Mouse (Mus musculus) T-helper 17 cell (primary cell): Measurements from ENCODE around the gene Sbf2.
"Not testable (repeated sequence)": the region's sequence is repeated elsewhere in the genome, so short reads cannot be mapped to it uniquely, and the experiment has no call there.

Experiments used
- in situ Hi-C, 2 experiments: fragments of 300-600 bp; cut with MboI, MseI; formaldehyde crosslinking; loops; 1 replicate in 1 of 2; 2 replicates in 1 of 2; pipeline ENCODE4 v1.15.1; 2025; ENCODE audit warnings: high pct_unique_total_duplicates in 2 of 2

Sbf2 gene

DNA sequence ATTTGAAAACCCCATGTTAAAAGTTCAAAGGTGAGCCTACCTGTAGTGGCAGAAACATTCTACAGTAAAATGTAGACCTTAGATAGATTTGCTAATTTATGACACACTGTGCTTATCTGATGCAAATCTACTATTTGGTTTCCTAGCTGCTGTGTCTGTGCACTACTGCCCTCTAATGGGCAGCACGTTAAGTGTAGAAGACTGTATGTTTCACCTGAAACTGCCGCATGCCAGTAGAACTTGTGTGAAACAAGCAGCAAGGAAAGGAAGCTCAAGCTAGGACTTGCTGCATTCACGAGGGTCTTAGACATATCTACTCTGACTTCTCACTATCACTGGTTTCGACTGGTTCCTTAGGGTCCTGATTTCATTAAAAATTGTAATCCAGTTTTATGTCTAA lies 182.4 kb downstream of the Sbf2 start:
- in situ Hi-C loops: loop anchor here (5.0 to 10.0 kb wide), 2 partner anchors 145 to 268 kb away; no protein-coding TSS in a partner anchor

DNA sequence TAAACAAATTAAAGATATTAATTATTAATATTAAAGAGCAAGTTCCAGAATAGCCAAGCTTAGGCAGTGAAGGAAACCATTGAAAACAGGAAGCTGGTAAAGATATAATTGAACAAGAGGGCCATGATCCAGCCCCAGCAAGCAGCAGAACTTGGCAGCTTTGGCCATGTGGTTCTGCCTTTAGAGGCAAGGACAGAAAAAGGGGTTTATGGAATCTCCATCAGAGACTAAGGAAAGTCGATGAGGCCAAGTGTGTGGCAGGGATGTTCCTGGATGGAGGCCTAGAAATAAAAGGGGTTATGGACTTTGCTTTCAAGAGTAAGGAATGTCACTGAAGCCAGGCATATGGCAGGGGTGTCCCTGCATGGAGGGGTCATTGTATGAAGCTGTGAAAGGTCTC lies 198.4 kb downstream of the Sbf2 start:
- in situ Hi-C loops: no loop called here

DNA sequence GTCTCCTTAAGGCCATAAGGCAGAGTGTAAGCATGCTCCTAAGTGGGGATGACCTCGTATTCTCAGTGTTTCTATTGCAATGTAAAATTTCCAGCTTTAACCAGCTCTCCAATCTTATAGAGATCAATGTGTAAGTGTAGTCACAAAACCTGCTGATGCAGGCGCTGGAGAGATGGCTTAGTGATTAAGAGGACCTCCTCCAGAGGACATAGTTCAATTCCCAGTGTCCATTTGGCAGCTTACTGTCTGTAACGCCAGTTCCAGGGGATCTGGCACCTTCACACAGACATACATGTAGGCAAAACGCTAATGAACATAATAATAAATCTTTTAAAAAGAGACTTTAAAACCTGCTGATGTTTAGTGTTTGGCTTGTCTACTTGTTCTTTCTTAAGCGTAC lies 200.4 kb downstream of the Sbf2 start:
- in situ Hi-C loops: no loop called here

DNA sequence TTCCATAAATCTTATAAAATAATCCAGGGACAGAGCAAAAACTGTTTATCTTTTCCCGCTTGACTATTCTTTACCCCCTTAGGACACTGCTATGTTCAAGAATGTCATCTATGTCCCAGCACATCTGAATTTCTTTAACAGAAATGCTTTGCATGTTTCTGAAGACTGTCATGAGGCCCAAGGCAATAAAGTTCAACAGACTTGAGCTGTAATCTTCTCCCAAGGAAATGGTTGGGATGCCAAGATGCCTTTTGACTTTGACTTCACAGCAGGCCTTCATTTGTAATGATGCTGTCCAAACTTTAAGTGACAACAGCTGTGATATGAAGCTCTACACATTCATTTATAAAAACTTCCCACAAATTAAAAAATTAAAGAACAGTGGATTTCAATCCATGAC lies 212.6 kb downstream of the Sbf2 start:
- in situ Hi-C loops: no loop called here

DNA sequence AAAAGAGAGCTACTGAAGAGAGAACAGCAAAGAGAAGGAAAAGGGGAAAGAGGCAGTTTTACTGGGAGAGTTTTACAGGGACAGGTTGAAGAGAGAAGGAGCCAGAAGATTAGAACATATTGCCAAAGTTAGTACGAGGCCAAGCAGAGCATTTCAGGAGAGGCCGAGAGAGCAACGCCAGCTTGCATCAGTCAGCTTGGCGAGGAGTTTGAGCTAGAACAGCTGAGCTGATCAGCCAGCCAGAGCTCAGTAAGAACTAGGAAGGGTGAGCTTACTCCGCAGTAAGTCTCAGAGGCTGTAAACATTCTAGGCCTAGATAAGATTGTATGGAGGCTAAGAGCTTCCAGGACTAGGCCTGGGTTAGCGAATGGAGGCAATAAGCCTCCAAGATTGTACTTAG lies 222.1 kb downstream of the Sbf2 start:
- in situ Hi-C loops: no loop called here

DNA sequence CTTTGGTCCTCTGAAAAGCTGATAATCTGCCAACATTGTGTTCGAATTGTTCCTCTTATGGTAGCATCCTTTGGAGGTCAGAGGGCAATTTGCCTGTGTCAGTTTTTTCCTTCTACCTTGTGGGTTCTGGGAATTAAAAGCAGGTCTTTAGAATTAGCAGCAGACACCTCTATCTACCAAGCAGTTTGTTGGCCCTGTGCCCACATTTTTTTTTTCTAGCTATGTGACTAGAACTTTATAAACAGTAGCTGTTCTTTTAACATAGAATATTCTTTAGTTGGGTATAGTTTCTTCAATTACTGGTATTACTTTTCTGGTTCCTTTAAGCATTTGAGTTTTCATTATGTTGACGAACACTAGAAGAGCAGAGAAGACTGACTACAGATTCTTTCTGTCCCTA lies 223.1 kb downstream of the Sbf2 start:
- in situ Hi-C loops: no loop called here

DNA sequence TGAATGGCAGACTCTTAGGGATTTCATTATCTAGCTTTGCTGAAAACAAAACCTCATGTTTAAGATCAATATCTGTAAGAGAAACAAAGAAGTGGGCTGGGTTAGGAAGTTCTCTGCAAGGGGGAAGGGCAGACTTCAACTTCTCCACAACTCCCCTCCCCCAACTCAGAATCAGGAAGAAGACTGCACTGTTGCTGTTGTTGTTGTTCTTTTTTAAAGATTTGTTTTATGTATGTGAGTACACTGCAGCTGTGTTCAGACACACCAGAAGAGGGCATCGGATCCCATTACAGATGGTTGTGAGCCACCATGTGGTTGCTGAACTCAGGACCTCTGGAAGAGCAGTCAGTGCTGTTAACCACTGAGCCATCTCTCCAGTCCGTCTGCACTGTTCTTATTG lies 225.8 kb downstream of the Sbf2 start:
- in situ Hi-C loops: not testable (repeated sequence)

DNA sequence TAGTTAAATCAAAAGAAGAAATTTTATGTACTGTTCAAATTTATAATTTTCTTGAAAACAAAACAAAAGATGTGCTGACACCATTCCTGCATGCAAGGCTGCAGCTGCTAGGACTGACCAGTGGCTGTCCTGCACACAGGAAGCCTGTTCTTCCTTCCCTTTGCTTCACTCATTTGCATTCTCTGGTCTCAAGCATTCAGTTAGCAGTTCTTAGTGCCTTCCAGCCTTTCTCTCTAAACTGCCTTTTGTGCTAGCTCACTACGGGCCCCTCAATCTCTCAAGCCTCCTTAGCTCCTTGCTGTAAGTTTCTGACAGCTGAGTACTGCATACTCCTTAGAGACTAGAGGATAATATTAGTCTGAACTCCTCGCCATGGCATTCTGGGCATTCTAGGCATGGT lies 227.2 kb downstream of the Sbf2 start:
- in situ Hi-C loops: no loop called here

DNA sequence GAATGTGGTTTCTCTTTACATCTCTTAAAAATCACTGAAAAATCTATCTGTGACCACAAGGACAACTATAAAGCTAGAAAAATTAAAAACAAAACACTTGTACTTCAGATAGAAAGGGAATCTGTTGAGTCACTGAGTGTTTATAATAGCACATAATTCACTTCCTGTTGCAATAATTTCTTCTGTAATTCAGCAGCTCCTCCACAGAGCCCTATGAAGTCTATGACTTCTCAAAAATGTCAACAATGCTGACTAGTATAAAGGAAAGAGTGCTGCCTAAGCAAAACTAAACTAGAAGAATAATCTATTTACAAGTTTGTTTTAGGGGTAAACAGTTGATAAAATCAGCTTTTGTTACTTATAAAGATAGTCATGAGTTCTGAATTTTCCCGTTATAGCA lies 229.2 kb downstream of the Sbf2 start:
- in situ Hi-C loops: no loop called here

DNA sequence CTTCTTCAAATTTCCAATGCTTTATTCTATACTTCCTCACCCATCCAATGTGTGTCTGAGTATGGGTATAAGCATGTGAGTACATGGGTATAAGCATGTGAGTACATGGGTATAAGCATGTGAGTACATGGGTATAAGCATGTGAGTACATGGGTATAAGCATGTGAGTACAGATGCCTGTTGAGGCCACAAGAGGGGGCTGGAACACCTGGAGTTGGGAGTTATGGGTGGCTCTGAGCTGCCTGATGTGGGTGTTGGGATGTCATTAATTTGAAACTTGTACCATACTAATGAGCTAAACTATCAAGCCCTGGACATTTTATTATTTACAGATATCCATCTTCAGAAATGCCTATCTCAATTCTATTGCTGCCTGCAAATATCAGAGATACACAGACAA lies 230.4 kb downstream of the Sbf2 start:
- in situ Hi-C loops: no loop called here

DNA sequence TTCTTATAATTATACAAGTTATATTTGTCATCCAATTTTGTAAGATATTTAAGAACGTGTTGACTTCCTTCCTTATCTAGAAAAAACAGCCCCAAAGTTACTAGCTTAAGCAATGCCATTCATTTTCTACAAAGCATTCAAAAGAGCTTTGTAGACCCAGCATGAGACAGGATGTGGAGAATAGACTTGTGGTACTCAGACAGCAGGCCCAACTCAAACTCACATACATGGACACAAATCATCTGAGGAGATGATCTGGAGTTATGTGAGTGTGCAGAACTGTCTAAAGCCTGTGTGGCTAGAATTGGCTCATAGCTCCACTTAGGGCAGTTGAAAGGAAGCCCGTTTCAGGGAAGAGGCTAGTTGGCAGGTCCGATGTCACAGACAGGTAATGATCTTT lies 233.1 kb downstream of the Sbf2 start:
- in situ Hi-C loops: no loop called here

DNA sequence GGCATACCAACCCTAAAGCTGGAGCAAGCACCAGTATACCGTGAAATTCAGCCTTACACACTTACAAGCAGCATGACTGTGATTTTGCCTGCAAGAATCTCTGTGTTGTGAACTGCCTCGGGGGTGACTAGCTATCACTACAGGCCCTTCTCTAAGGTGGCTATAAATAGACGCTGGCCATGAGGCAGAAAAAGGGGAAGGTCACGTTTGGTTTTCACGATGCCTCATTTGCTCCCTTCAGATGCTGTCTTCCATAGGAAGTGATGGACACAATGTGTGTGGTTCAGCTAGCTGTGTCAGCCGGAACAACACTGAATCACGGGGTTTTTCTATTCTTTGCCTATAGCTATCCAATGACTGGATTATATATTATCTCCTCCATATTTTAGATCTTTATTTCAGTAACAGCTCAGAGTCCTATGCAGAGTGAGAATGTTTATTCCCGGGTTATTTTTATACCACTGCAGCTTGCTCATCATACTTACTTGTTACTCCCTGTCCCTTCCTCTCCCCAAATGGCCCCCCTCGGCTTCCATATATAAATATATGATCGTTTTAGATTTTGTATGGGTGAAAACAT lies 235.3 kb downstream of the Sbf2 start:
- in situ Hi-C loops: no loop called here

DNA sequence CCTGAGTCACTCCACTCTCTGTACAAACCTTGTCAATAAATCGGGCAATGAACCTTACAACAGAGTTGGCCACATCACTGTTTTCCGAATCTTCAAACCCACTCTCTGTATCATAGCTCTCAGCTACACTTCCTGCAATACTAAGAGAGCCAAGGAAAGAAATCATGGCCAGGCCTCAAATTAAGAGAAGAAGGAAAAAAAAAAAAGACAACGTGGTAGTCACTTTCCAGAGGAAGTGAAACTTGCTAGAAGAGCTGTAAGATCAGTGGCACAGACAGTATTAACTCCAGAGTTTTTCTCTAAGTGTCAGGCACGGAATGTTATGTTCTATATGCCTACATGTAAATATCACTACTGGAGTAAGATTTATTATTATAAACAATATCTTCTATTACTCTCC lies 242.2 kb downstream of the Sbf2 start:
- in situ Hi-C loops: loop anchor here in 1 of 2 experiments (25.0 kb wide), 1 partner anchor 1990 kb away; no protein-coding TSS in a partner anchor

DNA sequence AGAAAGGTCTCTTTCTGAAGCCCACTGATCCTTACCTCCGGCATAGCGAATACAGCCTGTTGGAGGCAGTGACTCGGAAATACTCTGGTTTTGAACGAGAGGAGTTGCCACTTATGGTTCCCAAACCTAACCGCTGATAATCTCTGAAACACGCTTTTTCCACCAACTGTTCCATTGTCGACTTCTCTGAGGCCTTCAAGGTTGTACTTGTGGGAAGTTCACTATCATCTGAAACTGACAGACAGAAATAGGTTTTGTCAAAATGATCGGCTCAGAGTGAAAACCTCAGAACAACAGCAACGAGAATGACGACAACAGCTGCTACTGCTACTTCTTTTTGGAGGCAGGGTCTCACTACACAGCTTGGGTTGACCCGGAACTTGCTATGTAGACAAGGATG lies 252.7 kb downstream of the Sbf2 start:
- in situ Hi-C loops: loop anchor here in 1 of 2 experiments (25.0 kb wide), 1 partner anchor 2000 kb away; no protein-coding TSS in a partner anchor

DNA sequence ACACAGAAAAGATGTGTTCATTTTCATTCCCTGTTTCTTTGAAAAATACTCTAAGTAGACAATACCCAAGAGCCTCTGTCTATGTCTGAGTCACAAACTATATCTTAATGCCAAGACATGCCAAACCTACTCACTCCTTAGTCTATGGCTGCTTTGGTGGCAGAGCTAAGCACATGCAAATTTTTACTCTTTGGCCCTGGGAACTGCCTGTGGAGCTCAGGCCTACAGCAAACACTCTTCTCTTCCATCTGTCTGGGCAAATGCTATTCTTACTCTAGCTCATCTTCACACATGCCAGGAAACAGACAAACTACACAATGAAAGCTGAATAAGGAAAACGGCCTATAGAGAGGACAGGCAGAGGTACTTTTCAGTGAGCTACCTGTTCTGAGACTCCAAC lies 253.2 kb downstream of the Sbf2 start:
- in situ Hi-C loops: loop anchor here in 1 of 2 experiments (25.0 kb wide), 1 partner anchor 2001 kb away; no protein-coding TSS in a partner anchor

DNA sequence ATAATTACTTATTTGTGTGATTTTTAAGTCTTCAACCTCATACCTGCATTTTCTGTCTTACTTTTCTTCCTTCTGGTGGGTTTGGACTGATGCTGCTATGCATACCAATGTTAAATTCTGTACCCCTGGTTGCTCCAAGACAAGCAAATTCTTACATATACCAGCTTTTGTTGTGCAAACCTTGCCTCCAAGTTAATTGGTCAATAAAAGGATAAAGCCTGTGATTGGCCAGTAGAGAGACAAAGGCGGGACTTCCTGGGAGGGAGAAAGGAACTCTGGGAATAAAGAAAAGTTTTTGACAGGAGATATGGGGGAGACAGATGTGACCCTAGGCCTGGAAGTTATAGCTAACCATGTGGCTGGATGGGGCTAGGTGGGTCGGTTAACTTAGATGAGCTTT lies 255.3 kb downstream of the Sbf2 start:
- in situ Hi-C loops: loop anchor here in 1 of 2 experiments (10.0 to 25.0 kb wide), 2 partner anchors 1185 to 2003 kb away; no protein-coding TSS in a partner anchor

DNA sequence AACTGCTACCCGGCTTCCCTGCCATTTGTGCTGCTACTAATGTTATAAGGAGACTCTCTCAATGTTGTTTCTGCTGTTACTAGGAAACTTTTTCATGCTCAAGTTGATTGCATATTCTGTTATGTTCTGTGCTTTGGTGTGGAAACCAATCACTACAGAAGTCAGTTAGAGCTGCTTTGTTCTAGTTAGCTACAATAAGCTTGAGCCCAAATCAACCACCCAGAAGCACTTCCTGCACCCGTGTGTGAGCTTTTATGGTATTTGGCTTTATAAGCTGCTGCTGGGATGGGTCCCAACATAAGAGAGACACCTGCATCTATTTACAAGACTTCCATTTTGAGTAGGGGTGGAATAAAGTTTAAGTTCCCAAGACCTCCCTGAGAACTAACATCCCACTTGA lies 260.8 kb downstream of the Sbf2 start:
- in situ Hi-C loops: loop anchor here in 1 of 2 experiments (10.0 to 25.0 kb wide), 2 partner anchors 1191 to 2008 kb away; no protein-coding TSS in a partner anchor

DNA sequence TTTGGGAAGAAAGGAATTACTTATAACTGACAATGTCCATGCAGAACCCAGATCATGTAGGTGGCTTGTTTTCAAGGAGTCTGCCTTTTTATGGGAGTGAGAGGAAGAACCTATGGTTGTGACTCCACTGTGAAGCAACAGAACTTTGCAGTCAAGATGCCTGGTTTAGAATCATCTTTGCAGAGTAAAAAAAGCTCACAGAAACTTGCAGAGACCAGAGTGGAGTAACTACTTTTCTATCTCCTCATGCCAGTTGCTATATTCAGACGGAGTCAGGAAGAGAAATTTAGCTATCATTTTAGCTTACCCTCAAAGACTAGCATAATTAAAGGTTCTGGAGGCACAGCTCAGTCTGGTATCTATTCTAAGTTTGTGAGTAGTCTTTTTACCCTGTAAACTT lies 267.5 kb downstream of the Sbf2 start:
- in situ Hi-C loops: no loop called here

DNA sequence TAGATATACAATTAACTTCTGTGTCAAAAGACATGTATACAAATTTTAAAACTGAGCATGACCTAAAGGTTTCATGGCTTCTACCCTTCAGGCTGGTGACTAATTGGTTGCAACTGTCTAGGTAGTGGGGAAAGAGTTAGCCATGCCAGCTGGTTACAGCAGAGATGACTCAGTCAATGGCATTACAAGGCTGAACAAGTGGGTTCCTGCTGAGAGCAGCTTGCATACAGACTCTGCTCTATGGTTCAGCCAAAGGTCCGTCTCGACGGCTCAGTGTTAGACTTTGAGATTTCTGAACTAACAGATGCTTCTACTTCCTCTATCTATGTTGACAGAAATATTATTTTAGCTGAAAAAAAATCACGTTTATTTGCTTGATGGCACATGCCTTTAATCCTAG lies 277.1 kb downstream of the Sbf2 start:
- in situ Hi-C loops: no loop called here

DNA sequence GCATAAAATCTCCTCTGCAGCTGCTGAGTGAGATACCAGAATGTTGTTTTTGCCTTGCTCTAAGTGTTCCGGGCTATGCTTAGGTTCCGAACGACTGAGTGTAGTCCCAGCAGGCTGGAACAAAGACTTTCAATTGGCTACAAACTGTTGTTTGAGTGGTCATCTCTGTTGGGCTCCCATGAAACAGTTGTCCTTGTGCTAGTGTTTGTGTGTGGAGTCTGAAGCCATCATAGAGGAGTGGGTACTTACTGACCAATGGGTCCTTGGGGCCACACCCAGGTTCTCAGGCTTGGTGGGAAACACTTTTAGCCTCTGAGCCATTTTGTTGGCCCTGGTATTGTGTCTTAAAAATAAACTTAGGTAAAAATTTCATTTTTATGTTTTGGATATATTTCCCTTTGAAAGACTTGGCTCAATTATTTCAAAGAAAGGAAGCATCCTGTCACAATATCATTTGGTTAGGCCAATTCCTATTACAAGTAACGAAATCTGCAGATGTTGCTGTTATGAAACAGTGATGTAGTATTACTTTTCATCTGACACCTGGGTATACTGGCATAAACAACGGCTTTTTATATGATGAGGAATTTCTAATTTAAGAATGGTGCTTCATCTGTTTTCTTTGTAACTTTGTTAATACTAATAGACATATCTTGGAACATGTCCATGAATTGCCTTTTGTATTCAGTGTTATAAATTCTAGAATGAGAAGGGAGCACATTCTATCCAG lies 289.2 kb downstream of the Sbf2 start:
- in situ Hi-C loops: no loop called here

DNA sequence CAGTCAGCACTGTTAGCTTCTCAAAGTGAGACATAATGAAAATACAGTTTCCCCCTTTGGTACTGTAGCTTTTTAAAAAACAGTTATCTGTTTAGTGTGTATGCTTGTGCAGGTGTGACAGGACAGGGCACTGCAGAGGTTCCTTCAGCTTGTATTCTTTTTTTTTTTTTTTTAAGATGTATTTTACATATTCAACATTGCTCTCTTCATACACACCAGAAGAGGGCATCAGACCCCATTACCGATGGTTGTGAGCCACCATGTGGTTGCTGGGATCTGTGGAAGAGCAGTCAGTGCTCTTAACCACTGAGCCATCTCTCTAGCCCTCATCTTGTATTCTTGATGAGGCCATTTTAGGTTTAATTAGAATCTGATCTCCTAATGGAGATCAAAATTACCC lies 289.9 kb downstream of the Sbf2 start:
- in situ Hi-C loops: no loop called here

DNA sequence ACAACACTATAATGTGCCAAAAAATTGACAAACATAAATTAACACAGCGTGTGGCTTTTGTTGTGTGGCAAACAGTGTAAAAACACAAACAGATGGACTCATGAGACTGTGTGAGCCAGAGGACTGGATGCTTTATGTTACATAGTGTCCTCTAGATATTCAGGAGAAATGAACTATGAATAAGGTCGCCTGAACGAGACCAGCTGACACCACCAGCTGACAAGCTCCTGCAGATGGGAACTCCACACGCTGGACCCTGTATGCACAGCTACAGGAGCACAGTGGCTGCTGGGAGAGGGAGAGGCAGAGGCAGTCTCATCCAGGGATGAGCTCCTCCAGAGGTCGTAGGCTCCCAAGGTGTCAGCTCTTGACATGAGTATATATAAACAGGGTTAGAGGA lies 293.6 kb downstream of the Sbf2 start:
- in situ Hi-C loops: no loop called here

DNA sequence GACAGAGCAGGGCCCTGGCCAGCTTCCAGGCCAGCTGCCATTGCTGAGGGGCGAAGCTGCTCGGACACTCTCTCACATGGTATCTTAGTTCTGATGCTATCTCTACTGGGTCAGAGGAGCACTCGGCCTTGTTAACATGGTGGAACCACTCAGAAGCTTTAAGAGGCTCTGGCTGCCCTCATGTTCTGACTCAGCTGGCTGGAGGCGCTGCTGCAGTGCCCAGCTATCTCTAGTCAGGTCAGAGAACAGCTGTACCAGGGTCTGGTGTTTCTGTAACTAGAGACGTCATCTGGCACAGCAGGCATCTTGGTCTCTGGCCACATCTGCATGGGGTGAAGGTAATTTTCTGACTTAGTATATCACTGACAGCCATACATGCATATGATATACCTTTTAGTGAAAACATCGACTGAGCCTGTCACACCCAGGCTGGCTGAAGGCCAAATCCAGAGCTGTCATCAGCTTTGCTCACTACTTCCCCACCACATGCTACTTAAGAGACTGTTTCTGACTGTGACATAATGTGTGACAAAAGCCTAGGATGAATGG lies 295.7 kb downstream of the Sbf2 start:
- in situ Hi-C loops: no loop called here
